Mouse (Mus musculus): Measurements from ENCODE around the gene Gm28041.
"Not testable (repeated sequence)": the region's sequence is repeated elsewhere in the genome, so short reads cannot be mapped to it uniquely, and the experiment has no call there.

Gm28041 gene

DNA sequence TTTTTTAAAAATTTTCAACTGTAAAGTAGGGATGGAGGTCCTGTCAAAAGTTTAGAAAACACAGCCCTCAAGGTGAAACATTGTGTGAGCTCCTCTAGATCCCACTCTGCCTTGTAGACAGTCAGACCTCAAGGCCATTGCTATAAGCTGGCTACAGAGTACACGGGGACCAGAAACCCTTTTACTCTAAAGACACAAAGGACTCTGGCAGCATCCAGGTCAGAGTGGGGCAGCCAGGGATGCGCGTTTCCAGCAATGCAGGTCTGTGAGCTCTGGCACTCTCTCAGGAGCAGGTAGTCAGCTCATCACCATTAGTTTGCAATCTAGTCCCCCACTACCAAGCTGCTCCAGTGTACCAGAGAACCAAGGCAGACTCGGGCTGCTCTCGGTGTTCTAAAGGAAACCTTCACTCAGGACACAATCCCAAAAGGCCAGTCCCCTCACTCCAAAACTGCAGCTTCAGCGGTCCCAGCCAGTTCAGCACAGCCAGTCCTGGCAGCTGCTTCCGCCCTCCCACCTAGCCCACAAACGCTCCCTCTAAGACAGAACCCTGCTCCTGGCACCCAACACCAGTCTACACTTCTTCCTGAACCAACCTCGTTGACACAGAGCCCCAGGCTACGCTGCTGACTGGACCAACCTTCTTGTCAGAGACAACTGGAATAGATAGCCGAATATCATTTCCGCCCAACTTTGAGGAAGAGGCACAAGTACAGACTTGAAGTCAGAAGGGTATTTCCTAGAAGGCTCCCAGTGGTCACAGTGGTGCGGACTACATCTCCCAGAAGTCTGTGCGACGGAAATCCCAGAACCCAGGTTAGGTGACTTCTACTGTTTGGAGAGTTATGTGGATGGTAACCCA lies at the start of gene Gm28041, which contains the start of gene Zfp456:
Gene Gm28041 (minus strand): TSS at position 684 of the 862 bp plus-strand sequence.
Gene Zfp456 (minus strand): TSS at position 761 of the 862 bp plus-strand sequence.
- DNase-seq (ENCODE audit: low spot score in 2 of 2) = peak; percentile 36 to 60

DNA sequence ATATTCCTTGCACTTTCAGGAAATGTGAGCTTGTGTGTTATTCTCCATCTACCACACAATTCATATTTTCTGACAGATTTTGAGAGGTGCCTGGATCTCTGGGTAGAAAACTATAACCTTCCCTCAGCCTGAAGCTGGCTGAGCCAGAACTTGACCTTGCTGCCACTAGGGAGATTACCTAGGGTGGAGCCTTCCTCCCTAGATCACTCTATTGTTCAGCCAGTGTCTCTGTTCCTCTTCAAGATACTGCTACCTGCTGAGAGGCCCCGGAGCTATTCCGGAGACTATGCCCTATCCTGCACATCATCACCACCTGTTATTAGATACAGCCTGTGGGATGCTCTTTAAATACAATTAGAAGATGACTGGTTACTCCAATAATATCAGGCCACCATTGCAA lies 47.0 kb upstream of the Gm28041 start:
- not testable (repeated sequence) for DNase-seq (ENCODE audit: low spot score in 2 of 2)

DNA sequence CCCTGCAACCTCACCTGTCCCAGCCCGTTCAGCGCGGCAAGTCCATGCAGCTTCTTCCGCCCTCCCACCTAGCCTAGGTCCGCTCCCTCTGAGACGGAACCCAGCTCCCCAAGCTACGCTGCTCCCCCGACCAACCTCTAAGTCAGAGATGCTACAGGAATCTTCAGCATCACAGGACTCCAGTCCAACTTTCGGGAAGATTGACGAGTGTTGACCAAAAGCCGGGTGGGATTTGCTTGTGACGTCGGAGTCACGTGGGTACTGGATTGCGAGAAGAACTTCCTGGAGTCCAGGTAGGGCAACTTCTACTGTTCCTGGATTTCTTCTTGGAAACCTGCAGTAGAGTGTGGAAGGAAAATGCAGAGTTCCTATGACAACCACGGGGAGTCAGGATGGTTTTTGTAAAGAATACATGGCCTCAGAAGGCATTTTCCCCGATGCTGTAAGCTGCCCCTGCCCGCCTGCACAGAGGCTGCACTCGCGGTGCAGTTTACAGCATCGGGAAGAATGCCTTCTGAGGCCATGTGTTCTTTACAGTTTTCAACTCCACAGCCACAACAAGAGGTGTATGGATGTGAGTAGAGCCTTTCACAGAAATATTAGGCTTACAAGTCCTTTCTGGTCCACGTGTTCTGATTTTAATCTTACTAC lies 45.8 kb upstream of the Gm28041 start, which contains the start of gene Zfp459:
Gene Zfp459 (minus strand): TSS at position 212 of the 651 bp plus-strand sequence.
- DNase-seq (ENCODE audit: low spot score in 2 of 2) = peak in 1 of 2 experiments; percentile 4

DNA sequence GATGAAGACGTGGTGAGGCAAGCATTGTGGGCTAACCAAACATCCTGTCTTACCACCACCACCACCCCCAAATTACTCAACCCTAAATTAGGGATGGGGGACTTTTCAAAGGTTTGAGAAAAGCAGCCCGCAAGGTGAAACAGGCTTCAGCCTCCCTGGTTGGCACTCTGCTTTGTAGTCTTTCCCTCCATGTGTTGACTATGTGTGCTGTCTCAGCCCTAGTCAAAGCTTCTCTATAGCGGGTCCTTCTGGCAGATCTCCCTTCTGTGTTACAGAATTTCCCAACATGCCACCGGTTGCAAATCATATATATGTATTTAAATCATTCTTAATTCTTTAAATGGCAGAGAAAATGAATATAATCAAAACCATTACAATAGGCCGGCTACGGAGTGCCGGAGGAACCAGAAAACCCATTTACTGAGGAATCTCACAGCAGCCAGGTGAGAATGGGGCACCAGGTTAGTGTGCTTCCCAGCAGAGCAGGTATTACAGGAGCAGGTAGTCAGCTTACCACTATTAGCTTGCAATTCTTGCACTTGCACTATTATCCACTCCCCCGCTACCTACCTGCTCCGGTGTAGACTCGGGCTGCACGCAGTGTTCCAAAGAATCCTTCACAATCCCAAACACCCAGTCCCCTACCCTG lies 45.1 kb upstream of the Gm28041 start:
- DNase-seq (ENCODE audit: low spot score in 2 of 2) = no peak

DNA sequence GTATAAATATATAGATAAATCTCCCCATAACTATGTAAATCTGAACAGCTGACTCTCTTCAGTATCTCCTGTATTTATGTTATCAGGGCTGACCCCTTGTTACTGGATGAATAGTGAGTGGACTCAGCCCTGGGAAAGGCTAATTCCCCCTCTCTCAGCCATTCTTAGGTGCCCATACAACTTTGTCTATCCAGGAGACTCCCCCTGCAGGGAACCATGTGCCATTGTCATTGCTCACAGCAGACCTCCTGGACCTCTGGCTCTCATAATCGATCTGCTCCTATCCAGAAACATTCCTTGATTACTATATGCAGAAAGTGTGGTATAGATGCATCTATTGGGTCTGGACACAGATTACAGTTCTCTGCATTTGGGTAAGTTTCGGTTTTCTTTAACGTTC lies 41.3 kb upstream of the Gm28041 start:
- DNase-seq (ENCODE audit: low spot score in 2 of 2) = no peak

DNA sequence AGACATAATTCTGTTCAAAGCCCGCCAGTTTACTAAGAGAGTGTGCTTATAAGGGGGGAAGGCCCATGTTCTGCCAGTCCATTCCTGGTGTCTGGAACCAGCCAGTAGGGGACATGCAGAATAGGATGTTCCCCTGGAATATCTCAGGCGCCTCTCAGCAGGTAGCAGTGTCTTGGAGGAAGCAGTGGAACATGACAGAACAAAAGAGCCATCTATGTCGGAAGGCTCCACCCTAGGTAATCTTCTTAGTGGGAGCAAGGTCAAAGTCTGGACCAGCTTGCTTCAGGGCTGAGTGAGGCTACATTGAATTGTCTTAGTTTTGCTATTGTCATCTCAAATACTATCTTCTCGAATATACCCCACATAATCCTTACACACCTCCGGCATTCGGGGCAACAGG lies 40.2 kb upstream of the Gm28041 start:
- DNase-seq (ENCODE audit: low spot score in 2 of 2) = no peak

DNA sequence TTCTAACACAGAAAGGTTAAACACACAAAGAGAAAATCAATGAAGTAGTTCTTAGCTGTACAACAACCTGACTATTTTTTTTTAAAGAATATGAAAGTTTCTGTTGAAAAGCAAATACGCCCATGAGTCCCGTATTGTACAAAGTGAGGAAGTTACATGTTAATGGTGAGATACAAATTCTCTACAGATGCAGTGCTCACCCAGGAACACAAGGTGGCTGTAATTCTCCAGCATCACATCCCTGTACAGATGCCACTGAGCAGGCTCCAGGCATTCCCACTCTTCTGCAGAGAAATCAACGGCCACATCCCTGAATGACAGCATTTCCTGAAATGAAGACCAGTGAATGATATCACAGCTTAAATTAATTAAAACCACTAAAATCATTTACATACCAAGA lies 38.1 kb upstream of the Gm28041 start:
- DNase-seq (ENCODE audit: low spot score in 2 of 2) = not testable (repeated sequence)

DNA sequence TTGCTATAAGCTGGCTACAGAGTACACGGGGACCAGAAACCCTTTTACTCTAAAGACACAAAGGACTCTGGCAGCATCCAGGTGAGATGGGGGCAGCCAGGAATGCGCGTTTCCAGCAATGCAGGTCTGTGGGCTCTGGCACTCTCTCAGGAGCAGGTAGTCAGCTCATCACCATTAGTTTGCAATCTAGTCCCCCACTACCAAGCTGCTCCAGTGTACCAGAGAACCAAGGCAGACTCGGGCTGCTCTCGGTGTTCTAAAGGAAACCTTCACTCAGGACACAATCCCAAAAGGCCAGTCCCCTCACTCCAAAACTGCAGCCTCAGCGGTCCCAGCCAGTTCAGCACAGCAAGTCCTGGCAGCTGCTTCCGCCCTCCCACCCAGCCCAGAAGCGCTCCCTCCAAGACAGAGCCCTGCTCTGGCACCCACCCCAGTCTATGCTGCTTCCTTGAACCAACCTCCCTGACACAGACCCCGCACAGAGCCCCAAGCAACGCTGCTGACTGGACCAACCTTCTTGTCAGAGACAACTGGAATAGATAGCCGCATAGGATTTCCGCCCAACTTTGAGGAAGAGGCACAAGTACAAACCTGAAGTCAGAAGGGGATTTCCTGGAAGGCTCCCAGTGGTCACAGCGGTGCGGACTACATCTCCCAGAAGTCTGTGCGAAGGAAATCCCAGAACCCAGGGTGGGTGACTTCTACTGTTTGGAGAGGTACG lies 23.8 kb upstream of the Gm28041 start, which contains the start of gene Zfp429:
Gene Zfp429 (minus strand): TSS at position 637 of the 721 bp plus-strand sequence.
- peak; percentile 20 to 34 for DNase-seq (ENCODE audit: low spot score in 2 of 2)

DNA sequence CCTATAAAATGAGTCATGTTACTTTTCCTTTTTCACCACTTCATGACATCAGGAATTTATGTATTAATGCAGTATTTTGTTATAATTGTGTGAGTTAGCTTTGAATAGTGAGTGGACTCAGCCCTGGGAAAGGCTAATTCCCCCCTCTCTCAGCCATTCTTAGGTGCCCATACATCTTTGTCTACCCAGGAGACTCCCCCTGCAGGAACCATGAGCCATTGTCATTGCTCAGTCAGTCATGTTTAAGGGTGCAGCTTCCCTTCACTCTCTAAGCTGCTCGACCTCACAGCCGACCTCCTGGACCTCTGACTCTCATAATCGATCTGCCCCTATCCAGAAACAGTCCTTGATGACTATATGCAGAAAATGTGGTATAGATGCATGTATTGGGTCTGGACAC lies 722 bp upstream of the Gm28041 start:
- not testable (repeated sequence) for DNase-seq (ENCODE audit: low spot score in 2 of 2)

DNA sequence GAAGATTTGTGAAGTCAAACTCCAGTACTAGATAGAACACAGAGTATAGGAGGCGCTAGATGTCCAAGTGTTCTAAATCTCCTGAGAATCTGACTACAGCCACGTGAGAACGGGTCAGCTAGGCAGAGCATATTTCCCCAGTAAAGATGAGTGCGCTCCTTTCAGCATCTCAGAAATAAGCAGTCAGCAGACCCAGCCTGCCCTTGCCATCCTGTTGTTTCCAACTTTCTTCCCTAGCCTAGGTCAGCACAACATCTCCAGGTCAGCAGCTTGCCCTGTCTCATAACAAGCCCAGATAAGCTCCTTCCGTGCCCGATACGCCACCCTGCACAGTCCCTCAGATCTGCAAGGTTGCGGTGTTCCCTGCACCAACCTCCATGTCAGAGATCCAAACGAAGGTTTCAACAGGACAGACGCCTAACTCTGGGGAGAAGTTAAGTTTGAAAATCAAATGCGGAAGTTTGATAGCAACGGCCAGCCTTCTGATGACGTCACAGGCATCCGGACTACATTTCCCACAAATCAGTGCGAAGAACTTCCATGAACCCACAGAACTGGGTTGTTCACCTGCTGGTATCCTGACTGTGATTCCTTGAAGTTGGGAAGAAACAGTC lies 15.3 kb downstream of the Gm28041 start, which contains the start of the genes Gm28044 and Zfp953:
Gene Gm28044 (minus strand): TSS at position 406 of the 614 bp plus-strand sequence.
Gene Zfp953 (minus strand): TSS at position 475 of the 614 bp plus-strand sequence.
- DNase-seq (ENCODE audit: low spot score in 2 of 2) = peak; percentile 68 to 86

DNA sequence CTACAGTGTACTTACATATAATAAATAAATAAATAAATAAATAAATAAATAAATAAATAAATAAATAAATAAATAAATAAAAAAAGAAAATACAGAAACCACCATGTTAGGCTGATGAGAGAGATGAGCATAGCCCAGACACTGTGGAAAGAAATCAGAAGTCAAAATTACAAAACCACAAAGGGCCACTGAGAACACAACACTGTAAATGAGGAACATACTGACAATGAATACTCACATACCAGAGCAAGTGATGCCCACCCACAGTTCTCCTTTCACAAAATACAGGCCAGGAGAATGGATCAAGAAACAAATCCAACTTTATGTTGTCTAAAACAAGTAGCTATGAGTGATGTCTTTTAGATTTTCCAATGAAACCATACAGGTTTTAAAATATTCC lies 23.7 kb downstream of the Gm28041 start:
- no peak for DNase-seq (ENCODE audit: low spot score in 2 of 2)

DNA sequence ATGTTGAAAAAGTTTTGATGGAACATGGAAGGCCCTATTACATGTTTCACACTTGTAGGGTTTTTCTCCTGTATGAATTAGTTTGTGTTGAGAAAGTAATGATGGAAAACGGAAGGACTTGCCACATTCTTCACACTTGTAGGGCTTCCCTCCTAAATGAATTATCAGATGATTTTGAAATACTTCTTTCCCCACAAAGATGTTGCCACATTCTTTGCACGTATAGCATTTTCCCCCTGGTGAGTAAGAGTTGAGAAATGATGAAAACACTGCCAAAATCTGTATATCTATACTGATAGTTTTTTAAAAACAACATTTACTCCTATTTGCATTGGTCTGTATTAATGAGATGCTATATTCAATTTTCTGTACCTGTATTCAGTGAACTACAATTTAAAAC lies 32.1 kb downstream of the Gm28041 start:
- DNase-seq (ENCODE audit: low spot score in 2 of 2) = no peak

DNA sequence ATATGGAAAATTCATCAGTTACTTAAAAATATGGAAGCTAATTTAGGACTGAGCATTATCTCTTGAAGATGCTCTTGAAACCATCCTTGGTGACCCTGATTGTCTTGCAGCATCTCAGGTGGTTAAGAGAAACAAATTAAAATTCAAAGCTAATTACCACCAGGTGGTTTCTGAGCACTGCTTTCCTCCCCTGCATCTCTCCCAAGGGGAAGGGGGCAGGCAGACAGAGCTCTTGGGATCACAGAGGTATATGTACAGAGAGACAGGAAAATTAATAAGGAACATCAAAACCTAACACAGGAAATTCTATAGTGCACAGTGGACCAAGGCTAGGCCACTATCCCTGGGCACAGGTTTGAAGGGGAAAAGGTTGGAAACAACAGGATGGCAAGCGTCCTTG lies 42.7 kb downstream of the Gm28041 start:
- DNase-seq (ENCODE audit: low spot score in 2 of 2) = no peak

DNA sequence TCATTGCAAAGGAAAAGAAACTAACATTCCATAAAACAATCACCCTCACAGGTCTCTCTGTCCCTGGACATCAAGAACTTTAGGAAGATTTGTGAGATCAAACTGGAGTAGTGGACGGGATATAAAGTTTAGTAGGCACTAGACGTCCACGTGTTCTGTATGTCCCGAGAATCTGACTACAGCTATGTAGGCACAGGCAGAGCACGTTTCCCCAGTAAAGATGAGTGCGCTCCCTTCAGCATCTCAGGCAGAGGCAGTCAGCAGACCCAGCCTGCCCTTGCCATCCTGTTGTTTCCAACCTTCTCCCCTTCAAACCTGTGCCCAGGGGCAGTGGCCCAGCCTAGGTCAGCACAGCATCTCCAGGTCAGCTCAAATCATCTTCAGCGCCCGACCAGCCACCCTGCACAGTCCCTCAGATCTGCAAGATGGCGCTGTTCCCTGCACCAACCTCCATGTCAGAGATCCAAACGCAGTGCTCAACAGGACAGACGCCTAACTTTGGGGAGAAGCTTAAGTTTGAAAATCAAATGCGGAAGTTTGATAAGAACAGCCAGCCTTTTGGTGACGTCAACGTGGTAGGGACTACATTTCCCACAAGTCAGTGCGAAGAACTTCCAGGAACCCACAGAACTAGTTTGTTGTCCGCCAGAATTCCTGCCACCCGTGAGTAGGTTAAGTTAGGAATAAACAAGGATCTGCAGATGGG lies 43.4 kb downstream of the Gm28041 start, which contains the start of gene Zfp595:
Gene Zfp595 (minus strand): TSS at position 552 of the 706 bp plus-strand sequence.
- DNase-seq (ENCODE audit: low spot score in 2 of 2) = peak; percentile 44 to 74

DNA sequence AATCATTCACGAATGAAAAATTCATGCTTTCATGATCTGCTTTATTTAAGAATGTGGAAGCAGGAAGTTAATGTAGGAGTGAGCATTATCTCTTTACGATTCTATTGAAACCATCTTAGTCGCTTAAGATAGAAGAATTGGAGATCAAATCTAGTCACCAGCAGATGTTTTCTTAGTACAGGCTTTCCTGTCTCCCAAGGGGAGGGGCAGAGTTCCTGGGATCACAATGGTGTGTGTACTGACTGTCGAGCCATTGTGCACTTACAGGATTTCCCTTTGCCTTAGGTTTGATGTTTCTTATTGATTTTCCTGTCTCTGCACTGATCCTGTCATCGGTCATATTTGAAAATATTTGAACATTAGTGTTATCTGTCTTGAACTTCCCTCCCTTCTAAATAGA lies 68.8 kb downstream of the Gm28041 start:
- DNase-seq (ENCODE audit: low spot score in 2 of 2) = no peak

DNA sequence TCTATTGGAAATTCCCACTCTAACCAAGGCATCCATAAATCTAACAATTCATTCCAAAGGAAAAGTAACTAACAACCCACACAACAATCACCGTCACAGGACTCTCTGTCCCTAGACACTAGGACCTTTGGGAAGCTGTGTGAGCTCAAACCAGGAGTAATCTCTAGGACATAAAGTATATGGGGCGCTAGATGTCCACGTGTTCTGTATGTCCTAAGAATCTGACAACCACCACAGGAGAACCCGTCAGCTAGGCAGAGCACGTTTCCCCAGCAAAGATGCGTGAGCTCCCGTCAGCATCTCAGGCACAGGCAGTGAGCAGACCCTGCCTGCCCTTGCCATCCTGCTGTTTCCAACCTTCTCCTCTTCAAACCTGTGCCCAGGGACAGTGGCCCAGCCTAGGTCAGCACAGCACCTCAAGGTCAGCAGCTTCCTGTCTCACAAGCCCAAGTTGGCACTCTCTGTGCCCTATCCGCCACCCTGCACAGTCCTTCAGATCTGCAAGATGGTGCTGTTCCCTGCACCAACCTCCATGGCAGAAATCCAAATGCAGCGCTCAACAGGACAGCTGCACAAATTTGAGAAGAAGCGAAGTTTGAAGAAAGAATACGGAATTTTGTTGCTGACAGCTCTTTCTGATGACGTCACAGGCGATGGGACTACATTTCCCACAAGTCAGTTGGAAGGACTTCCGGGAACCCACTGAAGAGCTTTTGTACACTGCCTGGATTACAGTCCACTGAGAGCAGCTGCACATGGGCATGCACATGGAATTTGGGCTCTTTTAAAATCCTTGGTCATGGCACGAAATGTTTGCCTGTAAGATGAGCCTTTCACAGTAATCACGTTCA lies 69.5 kb downstream of the Gm28041 start, which contains the start of gene Zfp457:
Gene Zfp457 (minus strand): TSS at position 664 of the 851 bp plus-strand sequence.
- peak; percentile 48 to 81 for DNase-seq (ENCODE audit: low spot score in 2 of 2)

Measured in spleen, postnatal 14 days (tissue).